Mouse (Mus musculus): ENCODE results near the gene Leap2. TPM values are rescaled to one million over a fixed set of nuclear protein-coding genes. Genes with fewer than 3 reads are reported as not detected.

Gene Leap2
- total RNA-seq (2015) (not detected in 2 replicates), total RNA-seq (2017) (not detected in 2 replicates)

DNA sequence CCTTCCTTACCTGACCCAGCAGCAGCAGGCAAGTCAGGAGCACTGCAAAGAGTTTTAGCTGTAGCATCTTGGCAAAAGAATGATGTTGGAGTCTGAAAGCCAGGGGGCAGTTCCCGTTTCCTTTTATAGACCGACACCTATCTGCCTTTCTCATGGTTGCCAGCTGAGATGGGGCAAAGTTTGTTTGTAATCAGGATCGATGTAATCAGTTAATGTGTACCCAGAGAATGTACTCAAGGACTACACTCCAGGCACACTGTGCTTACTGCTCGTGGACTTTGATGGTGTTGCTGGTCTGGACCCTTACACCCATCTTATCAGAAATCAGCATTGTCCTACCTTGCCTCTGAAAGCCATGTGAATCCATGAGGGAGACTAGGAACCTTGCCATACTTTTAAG is at the start of gene Leap2:
Gene Leap2 (minus strand): TSS at position 135 of the 400 bp plus-strand sequence.
- no peak for ATAC-seq (replicated peaks; ENCODE audit: poor library complexity)

DNA sequence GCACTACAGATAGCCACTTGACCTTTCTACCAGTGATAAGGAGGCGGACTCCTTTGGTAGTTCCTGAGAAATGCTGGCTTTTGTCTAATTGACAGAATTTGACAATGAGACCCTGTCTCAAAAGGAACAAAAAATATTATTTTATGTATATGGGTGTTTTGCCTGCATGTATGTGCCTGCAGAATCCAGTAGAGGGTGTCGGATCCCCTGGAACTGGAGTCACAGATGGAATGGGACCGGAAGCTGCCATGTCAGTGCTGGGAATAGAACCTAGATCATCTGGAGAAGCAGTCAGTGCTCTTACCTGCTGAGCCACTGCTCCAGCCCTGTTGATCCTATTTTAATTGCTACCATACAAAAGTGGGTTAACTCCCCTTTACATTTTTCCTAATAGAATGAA is 49.7 kb upstream of the Leap2 start:
- no peak for ATAC-seq (replicated peaks; ENCODE audit: poor library complexity)

DNA sequence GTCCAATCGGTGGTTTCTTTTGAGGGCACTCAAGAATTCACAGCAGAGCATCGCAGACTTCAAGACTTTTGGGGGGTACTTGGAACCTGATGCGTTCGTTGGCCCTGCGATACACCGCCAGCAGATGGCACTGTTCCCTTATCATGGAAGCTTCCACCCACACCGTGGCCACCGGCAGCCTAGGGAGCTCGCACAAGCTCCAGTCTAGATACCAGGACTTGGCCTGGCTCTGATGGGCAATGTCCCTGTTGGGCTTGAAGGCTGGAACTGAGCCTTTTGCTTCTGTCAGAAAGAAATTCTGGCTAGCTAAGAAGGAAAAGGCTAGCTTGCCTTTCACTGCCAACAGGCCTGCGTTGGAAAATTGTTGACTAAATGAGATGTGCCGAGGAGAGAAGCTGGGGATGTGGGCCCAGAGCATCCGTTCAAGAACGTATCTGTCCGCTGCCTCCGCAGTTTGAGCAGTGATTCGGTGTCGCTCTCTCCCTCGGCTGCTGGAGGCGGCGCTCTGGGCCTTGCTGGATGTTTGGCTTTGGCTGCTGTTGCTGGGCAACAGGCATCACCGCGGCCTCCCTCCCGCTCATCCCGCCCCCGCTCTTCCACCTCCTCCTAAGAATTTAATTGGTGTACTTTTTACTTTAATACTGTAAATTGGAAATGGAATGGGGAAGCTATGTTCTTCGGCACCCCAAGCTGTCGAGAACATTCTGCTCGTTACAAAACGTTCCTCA is 47.2 kb upstream of the Leap2 start, which contains the start of gene Gm9837:
Gene Gm9837 (minus strand): TSS at position 512 of the 728 bp plus-strand sequence.
- ATAC-seq (replicated peaks; ENCODE audit: poor library complexity) = peak; percentile 96

GRCm38 (mm10) chr11:53469294-53469967 is 46.5 kb upstream of the Leap2 start:
- no peak for ATAC-seq (replicated peaks; ENCODE audit: poor library complexity)

GRCm38 (mm10) chr11:53466231-53466971 is 43.4 kb upstream of the Leap2 start:
- peak; percentile 57 for ATAC-seq (replicated peaks; ENCODE audit: poor library complexity)

- 0 out of 2 replicates have a peak, but pooled peaks have one; percentile 7 for ATAC-seq (replicated peaks; ENCODE audit: poor library complexity)
These were observed 40.8 kb upstream of the Leap2 start for GRCm38 (mm10) chr11:53463551-53464424.

GRCm38 (mm10) chr11:53461727-53462126 is 38.8 kb upstream of the Leap2 start:
- ATAC-seq (replicated peaks; ENCODE audit: poor library complexity) = peak; percentile 68

GRCm38 (mm10) chr11:53460192-53460591 is 37.2 kb upstream of the Leap2 start:
- no peak for ATAC-seq (replicated peaks; ENCODE audit: poor library complexity)

GRCm38 (mm10) chr11:53458996-53459395 is 36.0 kb upstream of the Leap2 start:
- no peak for ATAC-seq (replicated peaks; ENCODE audit: poor library complexity)

DNA sequence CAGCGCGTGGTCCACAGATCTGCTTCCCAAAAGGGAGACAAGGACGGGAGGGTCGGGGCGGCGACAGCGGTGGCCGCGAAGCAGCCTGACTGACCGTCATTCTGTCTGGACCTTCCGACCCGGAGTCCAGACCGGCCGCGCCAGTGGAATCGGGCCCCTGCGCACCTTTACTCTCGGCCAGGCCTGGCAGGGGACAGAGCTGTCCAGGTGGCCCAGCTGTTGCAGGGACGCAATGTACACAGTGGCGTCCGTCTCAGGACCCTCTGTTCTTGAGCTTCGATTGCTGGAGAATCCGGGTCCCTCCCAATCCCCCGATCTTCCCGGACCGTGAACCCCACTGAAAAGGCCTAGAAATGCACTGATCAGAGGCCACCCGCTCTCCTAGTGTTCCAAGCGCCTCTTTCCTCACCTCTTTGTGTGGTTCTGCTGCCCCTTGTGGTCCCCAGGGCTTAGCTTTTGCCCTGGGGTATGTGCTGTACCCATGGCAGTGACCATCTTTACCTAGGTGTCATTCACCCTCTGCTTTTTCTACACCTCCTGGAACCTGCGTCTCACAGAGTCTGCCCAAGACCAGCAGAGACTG is 34.5 kb upstream of the Leap2 start:
- ATAC-seq (replicated peaks; ENCODE audit: poor library complexity) = no peak

- ATAC-seq (replicated peaks; ENCODE audit: poor library complexity) = peak; percentile 61
These were observed 33.8 kb upstream of the Leap2 start, which contains the start of the genes Gm10447 and Shroom1 for GRCm38 (mm10) chr11:53456474-53457371. TSS of gene Gm10447 (minus strand) at chr11:53457110. TSS of gene Shroom1 (plus strand) at chr11:53457205.

DNA sequence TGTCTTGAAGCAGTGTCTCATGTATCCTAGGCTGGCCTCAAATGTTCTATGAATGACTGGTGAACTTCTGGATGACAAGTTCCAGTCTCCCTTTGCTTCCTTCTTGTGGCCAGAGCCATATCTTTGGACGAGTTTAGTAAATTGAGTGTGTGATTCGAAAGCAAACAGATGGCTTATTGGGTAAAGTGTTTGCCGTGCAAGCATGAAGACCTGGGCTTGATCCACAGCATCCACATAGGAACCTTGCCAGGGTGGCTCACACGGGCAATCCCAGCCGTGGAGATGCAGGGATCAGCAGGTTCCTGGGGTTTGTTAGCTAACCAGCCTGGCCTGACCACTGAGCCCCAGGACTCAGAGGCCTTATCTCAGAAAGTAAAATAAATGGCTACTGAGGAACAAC is 30.1 kb upstream of the Leap2 start:
- no peak for ATAC-seq (replicated peaks; ENCODE audit: poor library complexity)

- ATAC-seq (replicated peaks; ENCODE audit: poor library complexity) = no peak
These were observed 29.4 kb upstream of the Leap2 start for GRCm38 (mm10) chr11:53452396-53452795.

GRCm38 (mm10) chr11:53451361-53451760 is 28.4 kb upstream of the Leap2 start:
- ATAC-seq (replicated peaks; ENCODE audit: poor library complexity) = no peak

GRCm38 (mm10) chr11:53450070-53450705 is 27.2 kb upstream of the Leap2 start:
- peak; percentile 23; the same call in 1 of the 2 replicates for ATAC-seq (replicated peaks; ENCODE audit: poor library complexity)

DNA sequence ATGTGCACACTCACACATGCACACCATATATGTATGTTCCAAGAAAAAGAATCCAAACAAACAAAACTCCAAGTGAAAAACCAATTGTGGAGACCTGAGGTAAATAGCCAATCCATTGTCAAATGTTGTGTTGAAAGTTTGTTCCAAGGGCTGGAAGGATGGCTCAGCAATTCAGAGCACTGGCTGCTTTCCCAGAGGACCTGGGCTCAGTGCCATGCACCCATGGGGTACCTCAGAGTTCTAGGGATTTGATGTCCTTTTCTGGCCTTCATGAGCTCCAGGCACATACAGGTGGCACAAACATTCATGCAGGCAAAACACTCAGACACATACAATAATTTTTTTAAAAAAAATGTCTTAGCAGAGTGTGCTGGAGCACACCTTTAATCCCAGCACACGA is 25.6 kb upstream of the Leap2 start:
- no peak for ATAC-seq (replicated peaks; ENCODE audit: poor library complexity)

- ATAC-seq (replicated peaks; ENCODE audit: poor library complexity) = no peak
These were observed 25.0 kb upstream of the Leap2 start for GRCm38 (mm10) chr11:53447996-53448395.

DNA sequence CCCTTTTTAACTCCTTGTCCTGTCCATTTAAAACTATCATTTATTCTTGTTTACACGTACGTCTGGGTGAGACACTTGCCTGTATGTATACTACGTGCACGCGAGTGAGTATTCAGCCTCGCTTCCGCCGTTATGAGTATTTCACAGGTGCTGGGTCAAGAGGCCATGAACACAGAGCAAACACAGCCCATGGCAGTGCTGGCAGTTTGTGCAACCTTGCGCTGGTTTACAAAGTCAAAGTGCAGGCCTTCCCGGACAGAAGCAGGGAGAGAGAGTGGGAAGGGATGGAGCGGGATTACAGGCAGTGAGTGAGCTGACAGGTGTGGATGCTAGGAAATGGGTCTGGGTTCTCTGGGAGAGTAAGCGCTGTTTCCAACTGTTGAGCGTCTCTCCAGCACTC is 23.2 kb upstream of the Leap2 start:
- ATAC-seq (replicated peaks; ENCODE audit: poor library complexity) = no peak

Measured in megakaryocyte progenitor cell, adult 5-6 weeks (primary cell).